Mouse (Mus musculus) intestine, embryonic 16.5 days (tissue): ENCODE data around the gene Slc6a21. TPM values are rescaled to one million over a fixed set of nuclear protein-coding genes. Genes with fewer than 3 reads are reported as not detected.

Experiments used
- ATAC-seq: fragments of 200-750 bp; cut with Nextera tagmentation; 2 replicates; pipeline ENCODE4 v1.8.0; 2017; ENCODE audit warnings: moderate TSS enrichment, moderate library complexity
- H3K27ac ChIP-seq: fragments of 300-500 bp; sonication (generic); 2 replicates; pipeline ENCODE4 v1.5.1; 2014; ENCODE audit warnings: mild to moderate bottlenecking, low read length
- H3K27me3 ChIP-seq: fragments of 300-500 bp; sonication (generic); replicated peaks from 2 replicates; pipeline ENCODE4 v1.6.1; 2014; ENCODE audit warnings: low read length, control low read depth, mixed read lengths; ENCODE audit not compliant: control insufficient read depth, insufficient read depth
- H3K36me3 ChIP-seq: fragments of 300-500 bp; sonication (generic); 2 replicates; pipeline ENCODE4 v1.6.1; 2014; ENCODE audit warnings: low read length, control low read depth; ENCODE audit not compliant: control insufficient read depth, insufficient read depth
- H3K4me1 ChIP-seq: fragments of 300-500 bp; sonication (generic); 2 replicates; pipeline ENCODE4 v1.6.1; 2014; ENCODE audit warnings: low read length, control low read depth, mixed read lengths; ENCODE audit not compliant: control insufficient read depth, insufficient read depth
- H3K4me2 ChIP-seq: fragments of 300-500 bp; sonication (generic); 2 replicates; pipeline ENCODE4 v1.6.1; 2014; ENCODE audit warnings: low read depth, low read length, control low read depth
- H3K4me3 ChIP-seq: fragments of 300-500 bp; sonication (generic); 2 replicates; pipeline ENCODE4 v1.5.1; 2014; ENCODE audit warnings: mild to moderate bottlenecking, low read length
- H3K9ac ChIP-seq: fragments of 300-500 bp; sonication (generic); 2 replicates; pipeline ENCODE4 v1.6.1; 2014; ENCODE audit warnings: low read depth, low read length
- H3K9me3 ChIP-seq: fragments of 300-500 bp; sonication (generic); 2 replicates; pipeline ENCODE4 v1.6.1; 2016; ENCODE audit warnings: low read length, control low read depth; ENCODE audit not compliant: control insufficient read depth
- WGBS: fragments of 180-500 bp; shearing (Covaris S2); extraction: QIAGEN DNeasy Blood & Tissue Kit; methylation state at CpG from one replicate; pipeline ENCODE4 v1.1.7; 2014; 5-methylcytosine and 5-hydroxymethylcytosine counted together
- polyA plus RNA-seq: library from polyadenylated mRNA; unstranded; fragments of >200 nt; fragmentation: Nextera tagmentation; extraction: Ambion mirVana; gene quantifications from 2 replicates; pipeline ENCODE4 v1.2.1, GENCODE M21; 2015

Slc6a21 gene
- polyA plus RNA-seq, 1 experiment from 2014 or later, result not detected

DNA sequence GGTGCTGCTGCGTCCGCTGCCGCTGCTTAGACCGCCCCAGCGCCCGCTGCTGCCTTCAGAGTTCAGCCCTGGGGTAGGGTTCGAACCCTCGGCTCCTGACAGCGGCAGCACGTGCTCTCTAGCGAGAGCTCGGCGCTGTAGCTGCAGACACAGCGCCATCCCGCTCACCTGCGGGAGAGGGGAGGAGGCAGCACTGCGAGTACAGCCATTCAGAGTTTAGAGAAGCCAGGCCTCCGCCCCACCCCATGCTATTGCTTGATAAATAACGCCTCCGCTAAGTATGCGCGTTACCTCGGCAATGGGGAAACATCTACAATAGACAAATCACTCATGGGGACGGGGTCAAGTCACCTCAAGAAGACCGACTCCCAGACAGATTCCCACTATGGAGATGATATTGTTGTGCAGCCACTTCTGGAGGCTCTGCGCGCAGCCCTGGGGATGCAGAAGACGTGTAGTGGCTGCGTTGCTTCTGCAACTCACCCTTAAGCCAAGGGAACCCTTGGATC lies 42.9 kb upstream of the Slc6a21 start:
- H3K27ac ChIP-seq, result peak overlapping the region; percentile 12
- H3K4me3 ChIP-seq, result peak overlapping the region; percentile 26
- H3K36me3 ChIP-seq, result 0 out of 2 replicates have a peak, but pooled peaks cover 3% of the 10 kb centered on the region
- peak overlapping the region; percentile 46 for H3K9ac ChIP-seq
- peaks cover 21% of the 10 kb centered on the region for H3K4me1 ChIP-seq
- 12% methylated on average over 29 of the region's 29 CpGs for WGBS
- peak overlapping the region; percentile 42 for H3K4me2 ChIP-seq
- 0 out of 2 replicates have a peak, but pooled peaks cover 3% of the 10 kb centered on the region for H3K27me3 ChIP-seq
- peak; percentile 64 for ATAC-seq
- H3K9me3 ChIP-seq, result no peaks in the 10 kb centered on the region

DNA sequence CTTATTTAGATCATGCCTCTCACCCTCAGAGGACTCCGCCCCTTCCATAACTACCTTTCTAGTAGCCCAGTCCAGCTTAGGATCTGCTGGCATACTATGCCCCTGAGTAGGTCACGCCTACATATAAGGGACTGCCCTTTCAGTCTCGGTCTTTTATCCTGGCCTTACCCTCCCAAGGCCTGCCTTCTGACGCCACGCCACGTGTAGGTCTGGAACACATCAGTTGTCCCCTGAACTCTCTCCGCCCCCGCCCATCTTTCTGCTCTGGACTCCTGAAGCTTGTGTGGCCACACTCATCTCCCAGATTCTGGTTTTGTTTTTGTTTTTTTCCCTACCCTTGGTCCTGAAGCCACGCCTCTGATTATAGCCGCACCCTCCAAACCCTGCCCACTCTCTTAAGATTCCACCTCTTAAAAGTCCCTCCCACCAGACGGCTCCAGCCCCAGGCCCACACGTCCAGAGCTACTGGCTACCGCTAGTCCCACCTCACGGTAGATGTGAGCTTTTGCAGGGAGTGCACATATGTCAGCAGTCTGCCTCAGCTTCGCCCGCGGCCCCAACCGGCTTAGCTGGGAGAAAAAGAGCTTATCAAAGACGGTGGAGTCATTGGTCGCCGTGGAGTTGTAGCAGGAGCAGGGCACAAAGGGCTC lies 42.3 kb upstream of the Slc6a21 start:
- WGBS, result 8% methylated on average over 21 of the region's 21 CpGs
- peak; percentile 73 for ATAC-seq
- Histone ChIP-seq H3K36me3 (0 out of 2 replicates have a peak, but pooled peaks cover 3% of the 10 kb centered on the region), H3K27me3 (0 out of 2 replicates have a peak, but pooled peaks cover 3% of the 10 kb centered on the region), H3K9me3 (no peaks in the 10 kb centered on the region), H3K27ac (peak overlapping the region; percentile 12), H3K9ac (peak overlapping the region; percentile 7), H3K4me1 (peaks cover 21% of the 10 kb centered on the region), H3K4me3 (peak overlapping the region; percentile 26), H3K4me2 (peak overlapping the region; percentile 36)

DNA sequence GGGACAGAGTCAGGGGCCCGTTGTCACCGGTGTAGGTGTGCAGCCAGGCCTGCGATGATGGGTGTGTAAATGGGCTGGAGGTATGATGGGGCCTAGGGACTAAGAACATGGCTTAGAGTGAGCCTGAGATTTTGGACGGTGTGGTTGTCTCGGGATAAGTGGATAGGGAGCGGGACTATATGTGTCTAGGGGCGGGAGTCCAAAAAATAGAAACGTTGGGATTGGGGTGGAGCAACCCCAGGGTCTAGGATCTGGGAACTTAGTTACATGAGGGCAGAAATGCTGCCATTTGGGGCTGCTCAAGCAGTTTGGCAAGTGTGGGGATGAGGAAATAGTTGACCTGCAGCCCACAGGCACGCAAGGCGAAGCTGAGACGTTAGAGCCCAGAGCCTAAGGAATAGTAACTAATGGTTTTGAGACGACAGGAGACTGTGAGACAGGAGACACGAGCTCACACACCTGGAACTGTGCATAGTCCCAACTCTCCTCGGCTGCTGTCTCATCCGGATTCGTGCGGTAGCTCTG lies 41.6 kb upstream of the Slc6a21 start:
- ATAC-seq, result peak; percentile 5; the same call in 1 of the 2 replicates
- H3K4me1 ChIP-seq, result peaks cover 24% of the 10 kb centered on the region
- peak overlapping the region; percentile 26 for H3K4me3 ChIP-seq
- H3K27ac ChIP-seq, result no peak overlapping the region
- H3K9ac ChIP-seq, result peak overlapping the region; percentile 7
- H3K4me2 ChIP-seq, result peak overlapping the region; percentile 36
- 45% methylated on average over 17 of the region's 17 CpGs for WGBS
- no peaks in the 10 kb centered on the region for H3K9me3 ChIP-seq
- H3K36me3 ChIP-seq, result 0 out of 2 replicates have a peak, but pooled peaks cover 3% of the 10 kb centered on the region
- 0 out of 2 replicates have a peak, but pooled peaks cover 3% of the 10 kb centered on the region for H3K27me3 ChIP-seq

DNA sequence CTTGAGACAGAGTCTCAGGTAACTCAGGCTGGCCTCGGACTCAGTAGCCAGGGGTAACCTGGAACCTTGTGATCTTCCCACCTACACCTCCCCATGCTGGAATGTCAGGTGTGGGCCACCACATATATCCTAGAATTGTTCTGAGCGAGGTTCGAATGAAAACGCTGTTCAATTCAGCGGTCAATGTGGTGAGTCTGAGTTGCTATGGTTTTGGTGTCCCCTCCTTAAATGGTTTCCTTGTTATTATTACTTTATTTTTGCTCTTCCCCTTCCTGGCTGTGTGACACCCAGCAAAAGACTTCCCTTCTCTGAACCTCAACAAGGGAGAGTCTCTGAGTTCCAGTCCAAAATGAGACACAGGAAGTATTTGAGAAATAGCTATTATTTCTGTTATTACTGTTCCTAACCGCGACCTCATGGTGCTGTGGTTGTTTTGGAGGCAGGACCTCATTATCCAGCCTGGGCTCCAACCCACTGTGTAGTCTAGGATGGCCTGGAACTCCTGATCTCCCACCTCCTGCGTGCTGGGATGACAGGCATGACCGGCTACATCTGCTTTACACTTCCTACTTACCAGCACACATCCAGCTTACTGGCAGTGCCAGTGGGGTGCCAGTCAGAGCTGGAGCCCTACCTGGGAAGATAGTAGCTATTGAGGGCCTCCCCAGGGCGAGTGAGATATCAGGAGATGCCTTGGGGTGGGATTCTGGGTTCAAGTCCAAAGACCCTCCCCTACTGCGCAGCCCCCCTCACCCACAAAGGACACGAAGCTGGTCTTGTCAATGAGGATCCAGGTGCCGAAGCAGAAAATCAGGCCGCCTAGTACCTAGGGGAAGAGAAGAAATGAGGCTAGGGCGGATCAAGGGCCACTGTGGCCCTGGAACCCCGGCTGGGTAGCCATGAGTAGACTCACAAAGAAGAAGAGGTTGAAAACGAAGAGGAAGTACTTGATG lies 39.3 kb upstream of the Slc6a21 start:
- no peak overlapping the region for H3K9ac ChIP-seq
- no peaks in the 10 kb centered on the region for H3K36me3 ChIP-seq
- H3K27ac ChIP-seq, result no peak overlapping the region
- H3K27me3 ChIP-seq, result 0 out of 2 replicates have a peak, but pooled peaks cover 3% of the 10 kb centered on the region
- H3K4me2 ChIP-seq, result no peak overlapping the region
- no peak for ATAC-seq
- no peaks in the 10 kb centered on the region for H3K9me3 ChIP-seq
- H3K4me1 ChIP-seq, result peaks cover 29% of the 10 kb centered on the region
- H3K4me3 ChIP-seq, result no peak overlapping the region
- 76% methylated on average over 17 of the region's 17 CpGs for WGBS

DNA sequence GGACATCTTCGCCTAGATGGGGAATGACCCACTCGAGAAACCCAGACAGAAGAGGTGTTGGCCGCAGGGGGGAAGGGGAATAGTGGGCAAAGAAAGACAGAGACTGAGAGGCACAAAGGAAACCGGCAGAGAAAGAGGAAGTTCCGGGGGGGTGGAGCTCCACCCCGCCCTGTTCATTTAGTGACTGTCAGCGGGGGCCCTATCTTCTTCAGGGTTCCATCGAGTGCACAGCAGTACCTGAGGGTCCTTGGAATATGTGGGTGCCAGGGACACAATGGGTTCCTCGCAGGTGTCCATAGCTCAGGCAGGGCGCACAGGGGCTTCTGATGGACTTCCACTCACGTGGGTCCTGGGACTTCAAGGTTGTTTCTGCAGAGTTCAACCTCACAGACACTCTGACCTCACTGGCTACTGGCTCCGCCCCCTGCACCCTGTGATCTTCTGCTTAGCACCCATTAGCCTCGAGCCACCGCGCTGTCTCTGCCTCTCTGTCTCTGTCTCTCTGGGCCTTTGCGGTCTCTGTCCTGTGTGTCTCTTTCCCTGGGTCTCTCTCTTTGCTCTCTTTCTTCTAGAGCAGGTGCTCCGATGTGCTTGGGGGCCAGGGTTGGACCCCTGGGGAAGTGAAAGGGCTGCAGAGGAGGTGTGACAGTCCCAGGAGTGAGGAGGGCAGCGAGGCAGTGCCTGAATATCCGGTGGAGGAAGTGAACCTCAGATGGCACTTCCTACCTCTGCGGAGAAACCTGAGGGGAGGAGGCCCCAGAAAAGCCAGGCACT lies 38.4 kb upstream of the Slc6a21 start, which contains the start of gene Cd37:
TSS of gene Cd37 (minus strand) at position 393 of the 774 bp plus-strand sequence.
- 0 out of 2 replicates have a peak, but pooled peaks cover 3% of the 10 kb centered on the region for H3K27me3 ChIP-seq
- H3K9ac ChIP-seq, result no peak within 1 kb of the TSS
- no peak within 1 kb of the TSS for H3K4me3 ChIP-seq
- no peak within 1 kb of the TSS for H3K4me2 ChIP-seq
- H3K36me3 ChIP-seq, result no peaks in the 10 kb centered on the region
- no peak for ATAC-seq
- no peak within 1 kb of the TSS for H3K27ac ChIP-seq
- peaks cover 23% of the 10 kb centered on the region for H3K4me1 ChIP-seq
- 35% methylated on average over 20 of the region's 20 CpGs for WGBS
- no peaks in the 10 kb centered on the region for H3K9me3 ChIP-seq

DNA sequence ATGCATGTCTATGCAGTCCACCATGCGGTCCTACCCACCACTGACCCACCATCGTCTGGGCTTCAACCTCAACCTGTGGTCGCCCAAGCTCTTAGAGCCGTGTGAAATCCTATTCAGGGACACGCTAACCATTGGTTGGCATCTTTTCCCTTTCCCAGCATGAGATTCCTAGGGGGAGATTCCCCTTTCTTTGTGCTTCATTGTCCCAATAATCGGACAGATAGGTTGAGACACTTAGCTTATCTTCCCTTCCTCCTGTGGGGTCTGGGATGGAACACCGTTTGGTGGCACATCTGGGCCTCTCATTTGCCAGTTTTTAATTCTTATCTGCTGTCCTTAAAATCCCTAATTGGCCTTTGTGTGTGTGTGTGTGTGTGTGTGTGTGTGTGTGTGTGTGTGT lies 37.2 kb upstream of the Slc6a21 start:
- WGBS, result 86% methylated on average over 7 of the region's 7 CpGs
- Histone ChIP-seq H3K4me3 (no peak overlapping the region), H3K36me3 (no peaks in the 10 kb centered on the region), H3K4me1 (peaks cover 12% of the 10 kb centered on the region), H3K27me3 (0 out of 2 replicates have a peak, but pooled peaks cover 3% of the 10 kb centered on the region), H3K4me2 (no peak overlapping the region), H3K27ac (no peak overlapping the region), H3K9ac (no peak overlapping the region), H3K9me3 (no peaks in the 10 kb centered on the region)
- ATAC-seq, result no peak

DNA sequence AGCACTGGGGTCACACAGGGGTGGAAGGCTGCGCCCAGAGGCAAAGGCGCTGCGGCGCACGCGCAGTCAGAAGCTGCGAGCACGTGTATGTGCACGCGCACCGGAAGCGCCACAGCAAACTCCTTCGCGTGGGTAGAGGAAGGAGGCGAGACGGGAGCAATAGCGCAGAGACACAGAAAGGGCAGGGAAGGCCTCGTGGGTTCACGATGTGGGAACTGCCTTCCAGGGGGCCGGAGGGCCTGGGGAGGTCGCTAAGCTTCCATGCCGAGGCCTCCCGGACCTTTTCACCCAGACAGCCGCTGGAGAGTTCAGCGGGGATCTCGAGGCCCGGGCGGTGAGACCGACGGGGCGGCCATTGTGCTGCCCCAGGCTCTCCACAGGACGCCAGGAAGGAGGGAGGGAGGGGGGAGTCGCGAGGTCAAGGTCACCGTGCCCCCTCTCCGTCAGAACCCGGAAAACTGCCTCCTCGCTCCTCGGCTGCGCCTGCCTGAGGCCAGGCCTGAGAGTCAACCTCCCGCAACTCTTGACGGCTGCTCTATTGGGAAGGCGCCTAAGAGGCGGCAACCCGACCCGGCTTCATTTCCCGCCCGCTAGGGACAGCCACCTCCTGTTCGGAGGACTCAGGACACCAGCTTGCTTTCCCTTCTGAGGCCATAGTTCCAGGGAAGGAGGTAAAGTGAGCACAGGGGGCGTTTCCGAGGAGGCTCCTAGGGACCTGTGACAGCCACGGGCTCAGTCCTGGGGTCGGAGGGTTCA lies 36.5 kb upstream of the Slc6a21 start, which contains the start of gene Slc6a16:
TSS of gene Slc6a16 (plus strand) at position 453 of the 756 bp plus-strand sequence.
- Histone ChIP-seq H3K9me3 (no peaks in the 10 kb centered on the region), H3K36me3 (no peaks in the 10 kb centered on the region), H3K9ac (peak within 1 kb of the TSS; percentile 64), H3K4me1 (peaks cover 8% of the 10 kb centered on the region), H3K27ac (no peak within 1 kb of the TSS), H3K4me3 (peak within 1 kb of the TSS; percentile 29), H3K4me2 (peak within 1 kb of the TSS; percentile 49), H3K27me3 (0 out of 2 replicates have a peak, but pooled peaks cover 3% of the 10 kb centered on the region)
- WGBS, result 21% methylated on average over 53 of the region's 53 CpGs
- ATAC-seq, result peak; percentile 51

DNA sequence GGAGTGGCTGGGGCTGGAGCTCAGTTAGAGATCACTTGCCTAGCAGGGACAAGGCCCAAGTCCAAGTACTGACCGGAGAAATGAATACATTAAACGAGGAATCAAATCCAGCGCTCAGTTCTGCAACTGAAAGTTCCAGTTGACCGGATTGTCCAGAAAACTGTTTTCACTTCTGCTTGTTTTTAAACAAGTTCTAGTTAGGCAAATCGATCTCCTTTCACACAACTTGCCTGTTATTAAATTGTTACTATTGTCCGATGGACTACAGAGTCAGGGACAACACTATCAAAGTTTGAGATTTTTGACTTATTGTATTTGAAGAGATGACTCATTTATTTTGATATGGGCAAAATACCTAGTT lies 35.9 kb upstream of the Slc6a21 start:
- H3K27ac ChIP-seq, result no peak overlapping the region
- no peaks in the 10 kb centered on the region for H3K9me3 ChIP-seq
- H3K4me2 ChIP-seq, result peak overlapping the region; percentile 49; the same call in 1 of the 2 replicates
- peaks cover 8% of the 10 kb centered on the region for H3K4me1 ChIP-seq
- no peaks in the 10 kb centered on the region for H3K36me3 ChIP-seq
- no peak for ATAC-seq
- 84% methylated on average over 6 of the region's 6 CpGs for WGBS
- H3K9ac ChIP-seq, result peak overlapping the region; percentile 64; the same call in 1 of the 2 replicates
- H3K4me3 ChIP-seq, result no peak overlapping the region
- H3K27me3 ChIP-seq, result 0 out of 2 replicates have a peak, but pooled peaks cover 3% of the 10 kb centered on the region
